Mouse (Mus musculus): ENCODE results near the gene Ankrd28.
"Not testable (repeated sequence)": the region's sequence is repeated elsewhere in the genome, so short reads cannot be mapped to it uniquely, and the experiment has no call there.

Gene Ankrd28

DNA sequence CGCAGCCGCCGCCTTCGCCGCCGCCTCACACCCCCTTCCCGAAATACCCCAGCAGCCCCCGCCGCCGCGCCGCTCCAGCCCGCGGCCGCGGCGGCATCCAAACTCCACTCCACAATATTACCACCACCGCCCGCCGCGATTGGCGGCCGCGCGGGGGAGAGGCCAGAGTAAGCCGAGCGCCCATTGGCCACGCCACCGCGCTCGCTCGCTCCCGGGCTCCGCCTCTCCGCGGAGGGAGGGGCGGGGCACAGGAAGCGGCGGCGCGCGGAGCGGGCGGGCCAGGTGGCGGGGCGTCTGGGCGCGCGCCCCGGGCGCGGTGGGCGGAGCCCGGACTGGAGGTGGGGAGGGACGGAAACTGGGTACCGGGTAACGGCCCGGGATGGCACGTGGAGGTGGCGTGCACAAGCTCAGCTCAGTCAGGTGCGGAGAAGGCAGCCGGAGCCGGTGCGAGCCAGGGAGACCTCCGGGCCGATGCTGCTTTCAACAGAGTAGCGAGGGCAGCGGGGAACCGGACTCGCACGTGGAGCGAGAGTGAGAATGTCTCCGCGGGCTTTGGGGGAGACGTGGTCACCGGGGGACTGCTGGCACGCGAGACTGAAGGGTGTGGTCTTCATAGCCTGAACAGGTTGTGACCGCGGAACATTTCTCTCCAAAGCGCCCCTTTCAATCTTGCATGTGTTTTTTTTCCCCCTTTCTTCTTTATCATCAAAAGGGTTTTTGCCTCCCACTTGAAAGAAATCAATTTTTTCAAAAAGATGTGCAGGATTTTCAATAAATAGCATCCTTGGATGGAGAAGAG lies at the start of gene Ankrd28:
Gene Ankrd28, minus strand, starts transcription at position 81 of the 799 bp plus-strand sequence.
- DNase-seq (ENCODE audit: low read depth, low spot score) = peak; percentile 90

DNA sequence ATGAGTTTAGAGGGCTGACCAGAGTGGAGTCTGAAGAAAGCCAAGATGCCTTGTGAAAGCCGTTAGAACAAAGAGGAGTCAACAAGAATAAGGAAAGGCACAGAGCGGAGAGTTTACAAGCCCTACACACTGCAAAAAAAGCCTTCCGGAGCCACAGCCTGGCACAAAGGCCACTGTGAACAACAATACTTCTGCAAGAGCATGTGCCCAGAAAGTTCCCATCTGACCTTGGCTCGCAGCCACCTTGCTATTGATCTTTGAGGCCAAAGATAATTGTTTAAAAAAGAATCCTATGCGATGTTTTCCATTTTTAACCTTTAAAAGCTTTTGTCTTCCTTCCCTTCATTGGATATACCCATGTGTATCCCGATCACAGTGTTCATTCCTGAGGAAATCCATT lies 49.0 kb upstream of the Ankrd28 start:
- no peak for DNase-seq (ENCODE audit: low read depth, low spot score)

DNA sequence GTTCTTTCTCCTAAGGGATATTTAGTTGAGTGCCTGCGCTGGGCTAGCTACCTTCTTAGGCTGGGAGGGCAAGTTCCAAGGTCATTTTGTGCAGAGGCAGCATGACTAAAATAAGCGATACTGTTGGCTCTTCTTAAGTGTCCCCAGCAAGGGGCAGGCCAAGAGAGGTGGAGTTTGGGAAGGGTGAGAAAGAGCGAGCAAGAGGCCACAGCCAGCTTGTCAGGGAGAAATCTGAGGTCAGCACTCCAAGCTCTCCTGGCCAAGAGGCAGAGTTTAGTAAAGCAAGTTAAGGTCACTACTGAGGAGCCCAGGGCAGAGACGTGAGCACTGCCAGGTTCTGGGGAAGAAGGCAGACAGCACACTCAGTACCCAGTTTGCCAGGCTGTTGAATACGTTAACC lies 41.7 kb upstream of the Ankrd28 start:
- DNase-seq (ENCODE audit: low read depth, low spot score) = no peak

DNA sequence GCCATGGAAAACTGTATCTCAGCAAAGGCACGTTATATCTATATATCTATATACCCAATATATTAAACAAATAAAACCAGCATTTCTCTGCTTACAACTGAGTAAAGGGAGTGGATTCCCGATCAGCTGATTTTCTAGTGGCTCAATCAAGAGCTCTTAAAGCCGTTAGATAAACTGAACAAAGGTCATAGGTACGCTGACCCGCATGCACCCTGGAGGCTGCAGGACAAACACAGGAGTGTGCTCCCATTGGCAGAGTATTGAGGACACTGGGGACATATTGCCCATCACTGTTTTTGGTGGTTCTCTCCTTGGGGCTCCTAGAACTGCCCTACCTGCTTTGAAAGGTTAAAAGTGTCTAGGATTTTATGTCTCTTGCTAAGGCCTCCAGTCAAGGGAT lies 40.0 kb upstream of the Ankrd28 start:
- no peak for DNase-seq (ENCODE audit: low read depth, low spot score)

DNA sequence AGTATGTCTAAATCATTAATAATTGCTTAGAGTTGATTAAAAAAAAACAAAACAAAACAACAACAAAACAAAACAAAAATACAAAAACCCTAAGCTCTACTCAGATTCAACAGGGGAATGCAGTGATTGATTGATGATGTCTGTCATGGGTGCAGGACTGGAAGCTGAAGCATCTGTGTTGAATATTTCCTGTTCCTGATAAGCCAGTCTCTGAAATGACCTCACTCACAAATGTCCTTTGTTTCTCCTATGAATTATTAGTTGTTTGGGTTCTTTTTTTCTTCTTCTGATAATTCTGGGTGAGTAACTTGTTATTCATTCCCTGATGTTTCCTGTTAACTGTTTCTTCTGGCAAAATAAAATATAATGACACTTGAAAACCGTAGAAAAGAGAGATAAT lies 38.1 kb upstream of the Ankrd28 start:
- DNase-seq (ENCODE audit: low read depth, low spot score) = no peak

DNA sequence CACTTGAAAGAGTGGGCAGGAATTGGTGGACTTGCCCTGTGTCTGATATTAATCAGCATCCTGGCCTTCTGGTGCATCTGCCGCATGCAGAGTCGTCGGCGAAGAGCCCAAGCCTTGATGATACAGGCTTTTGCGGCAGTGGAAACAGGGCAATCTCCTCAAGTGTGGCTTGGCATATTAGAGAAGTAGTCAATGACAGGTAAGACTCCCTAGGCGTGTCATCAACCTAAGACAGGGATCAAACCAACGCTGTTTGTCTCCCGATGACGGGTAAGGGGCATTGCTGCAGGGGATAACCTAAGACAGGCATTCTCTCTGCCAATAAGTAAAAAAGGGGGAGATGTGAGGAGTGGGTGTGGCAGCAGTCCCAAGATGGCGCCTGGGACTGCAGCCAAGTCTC lies 35.9 kb upstream of the Ankrd28 start:
- not testable (repeated sequence) for DNase-seq (ENCODE audit: low read depth, low spot score)

DNA sequence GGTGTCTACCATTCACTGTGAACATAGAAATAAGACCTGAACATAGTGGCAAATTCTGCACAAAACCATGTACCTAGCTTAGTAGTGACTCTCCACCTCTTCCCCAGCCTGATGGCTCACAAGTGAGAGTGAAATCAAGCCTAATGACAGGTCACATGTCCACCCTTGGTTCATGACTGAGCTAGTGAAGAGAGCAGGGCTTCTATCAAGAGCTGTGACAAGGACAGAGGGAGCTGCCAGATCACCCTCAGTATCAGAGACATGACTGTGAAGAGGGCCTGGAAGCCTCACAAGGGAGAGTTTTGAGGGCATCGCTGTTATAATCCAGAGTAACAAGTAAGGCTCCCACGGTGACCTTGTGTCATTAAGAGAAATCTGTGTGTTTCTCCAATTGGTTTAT lies 28.2 kb upstream of the Ankrd28 start:
- no peak for DNase-seq (ENCODE audit: low read depth, low spot score)

DNA sequence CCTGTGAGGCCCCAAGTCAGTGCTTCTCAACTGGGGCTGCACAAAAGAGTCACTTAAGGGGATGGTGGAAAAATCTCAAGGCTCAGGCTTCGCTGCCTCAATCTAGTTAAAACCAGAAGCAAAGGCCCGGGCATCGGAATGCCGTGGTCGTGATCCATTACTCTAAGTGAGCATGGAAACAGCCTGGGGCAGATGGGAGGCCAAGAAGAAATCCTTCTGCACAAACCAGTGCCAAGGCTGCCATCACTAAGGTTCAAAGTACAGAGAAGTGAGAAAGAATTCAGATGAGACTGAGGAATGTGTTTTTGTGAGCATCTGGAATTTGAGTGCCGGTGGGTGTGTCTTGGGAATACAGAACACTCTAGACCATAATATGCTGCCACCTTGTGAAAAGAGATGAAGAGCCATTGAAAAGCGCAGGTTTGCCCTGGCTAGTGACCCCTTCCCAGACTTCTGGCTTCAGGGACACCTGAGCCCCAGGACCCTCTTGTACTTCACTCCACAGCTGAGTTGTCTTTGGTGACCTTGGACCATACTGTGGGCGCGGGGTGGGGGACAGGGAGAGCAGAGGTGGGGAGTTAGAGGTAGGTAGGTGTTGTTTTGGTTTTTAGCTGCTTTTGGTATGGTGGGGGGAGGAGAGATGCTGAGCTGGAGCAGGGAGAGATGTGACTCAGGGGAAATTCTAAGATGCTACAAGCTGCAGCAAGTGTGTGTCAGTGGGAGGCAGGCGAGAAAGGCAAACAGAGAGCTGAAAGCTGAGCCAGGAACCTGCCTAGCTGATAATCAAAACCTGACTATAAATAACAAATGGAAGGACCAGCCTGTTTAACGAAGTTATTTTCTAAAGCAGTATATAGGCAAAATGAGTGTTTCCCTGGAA lies 26.9 kb upstream of the Ankrd28 start:
- DNase-seq (ENCODE audit: low read depth, low spot score) = no peak

DNA sequence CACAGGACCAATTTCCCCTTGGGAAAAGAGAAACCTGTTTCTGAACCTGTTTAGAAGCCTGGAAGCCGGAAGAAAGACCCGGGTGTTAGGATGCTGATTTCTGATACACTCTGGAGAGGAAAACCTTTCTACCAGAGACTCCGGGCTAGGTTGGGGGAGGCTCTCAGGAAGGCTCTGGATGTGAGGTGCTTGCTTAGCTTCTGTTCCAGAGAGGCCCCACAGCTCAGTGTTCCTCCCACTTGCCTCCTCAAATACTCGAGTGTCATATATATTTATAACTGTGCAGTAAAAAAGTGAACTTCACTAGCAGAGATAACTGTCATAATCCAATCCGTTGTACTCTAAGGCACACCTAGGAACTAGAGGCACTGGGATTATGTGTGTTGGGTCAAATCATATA lies 25.6 kb upstream of the Ankrd28 start:
- no peak for DNase-seq (ENCODE audit: low read depth, low spot score)

DNA sequence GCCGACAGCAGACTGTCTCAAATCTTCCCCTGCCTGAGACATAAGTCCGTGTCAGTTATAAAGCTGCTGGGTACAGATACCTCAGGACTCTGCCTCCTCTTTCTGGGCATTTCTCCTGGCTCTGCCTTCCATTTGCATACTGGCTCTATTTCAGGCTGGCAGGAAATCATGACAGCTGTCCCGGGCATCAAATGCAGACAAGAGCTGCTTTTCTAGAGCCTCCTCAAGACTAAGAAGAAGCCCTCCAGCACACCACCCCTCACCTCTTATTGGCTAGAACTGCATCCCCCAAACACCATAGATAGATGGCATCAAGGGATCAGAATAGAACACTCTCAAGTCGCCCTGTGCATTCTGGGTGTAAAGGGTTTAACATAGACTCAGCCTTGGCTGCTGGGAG lies 24.2 kb upstream of the Ankrd28 start:
- no peak for DNase-seq (ENCODE audit: low read depth, low spot score)

DNA sequence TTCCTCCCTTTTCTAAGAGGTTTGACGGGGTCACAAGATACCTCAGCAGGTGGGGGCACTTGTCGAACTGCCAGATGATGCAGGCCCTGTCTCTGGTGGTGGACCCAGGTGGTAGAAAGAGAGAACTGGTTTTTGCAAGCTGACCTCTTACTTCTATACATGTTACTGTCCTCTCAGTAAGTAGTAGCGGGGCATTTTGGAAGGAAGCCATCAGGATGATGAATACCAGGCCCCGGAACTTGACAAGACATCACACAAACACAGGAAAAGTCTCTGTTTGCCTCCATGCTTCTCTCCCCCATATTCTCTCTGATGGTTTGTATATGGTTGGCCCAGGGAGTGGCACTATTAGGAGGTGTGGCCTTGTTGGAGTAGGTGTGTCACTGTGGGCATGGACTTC lies 13.1 kb upstream of the Ankrd28 start:
- no peak for DNase-seq (ENCODE audit: low read depth, low spot score)

DNA sequence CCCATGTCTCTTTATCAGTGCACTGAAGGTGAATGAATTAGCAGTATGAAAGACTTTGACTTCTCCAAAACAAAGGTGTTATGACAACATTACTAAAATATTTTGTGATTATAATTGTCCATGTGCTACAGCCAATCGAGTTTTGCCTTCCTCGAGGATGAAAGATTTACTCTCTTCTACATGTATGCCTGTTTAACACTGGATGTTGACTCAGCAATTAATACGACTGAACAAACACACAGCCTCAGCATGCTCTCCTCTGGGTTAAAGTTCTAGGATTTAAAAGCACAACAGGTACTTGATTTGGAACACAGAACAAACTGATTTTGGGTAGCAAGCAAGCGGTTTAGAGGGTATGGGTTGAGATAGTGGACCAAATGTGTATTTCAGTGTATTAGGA lies 1.6 kb upstream of the Ankrd28 start:
- no peak for DNase-seq (ENCODE audit: low read depth, low spot score)

DNA sequence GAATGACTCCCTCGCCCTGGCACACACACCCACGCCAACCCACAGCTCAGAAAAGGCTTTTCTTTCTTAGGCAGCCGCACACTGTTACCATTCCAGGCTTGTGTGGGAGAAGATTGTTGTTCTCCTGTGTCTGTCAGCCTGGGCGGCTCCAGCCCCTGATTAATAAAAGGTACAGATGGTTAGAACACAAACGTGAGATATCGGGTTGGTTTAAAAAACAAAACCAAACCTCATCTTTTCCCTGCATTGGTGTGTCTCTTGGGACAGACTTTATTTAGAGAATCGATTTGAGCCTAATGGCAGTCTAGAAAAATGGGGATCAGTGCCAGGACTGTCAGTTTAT lies 890 bp upstream of the Ankrd28 start:
- peak; percentile 9 for DNase-seq (ENCODE audit: low read depth, low spot score)

DNA sequence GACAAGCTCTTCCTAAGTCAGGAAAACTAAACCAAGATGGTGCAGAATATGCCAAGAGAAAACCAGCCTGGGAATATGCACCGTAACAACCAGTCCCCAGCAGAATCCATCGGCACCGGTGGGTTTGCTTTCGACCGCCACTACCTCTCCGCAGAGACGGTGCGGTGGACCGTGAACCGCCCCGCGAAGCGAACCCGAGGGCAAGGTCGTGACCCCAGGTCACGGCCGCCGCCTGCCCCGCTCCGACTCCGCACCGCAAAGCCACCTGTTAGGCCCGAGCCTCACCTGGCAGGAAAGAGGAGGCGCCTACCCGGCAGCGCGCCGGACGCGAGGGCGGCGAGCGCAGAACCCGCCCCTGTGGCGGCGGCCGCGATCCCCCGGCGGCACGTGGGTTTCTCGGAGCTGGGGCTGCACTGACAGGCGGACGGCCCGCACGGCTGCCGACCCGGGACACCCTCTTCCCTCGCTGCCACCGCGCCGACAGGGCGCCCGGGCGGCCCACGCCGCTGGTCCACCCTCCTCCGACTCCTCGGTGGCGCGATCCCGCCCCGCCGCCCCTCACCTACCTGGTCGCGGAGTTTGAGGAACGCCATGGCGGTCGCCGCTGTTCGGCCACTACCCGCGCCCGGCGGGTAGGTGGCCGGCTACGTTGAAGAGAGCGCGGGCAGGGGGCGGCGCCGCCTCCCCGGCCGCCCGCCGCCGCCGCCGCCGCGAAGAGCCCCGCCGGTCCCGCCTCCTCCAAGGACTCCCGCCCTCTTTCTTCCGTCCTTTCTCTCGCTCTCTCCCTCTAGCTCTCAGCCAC lies 489 bp downstream of the Ankrd28 start:
- DNase-seq (ENCODE audit: low read depth, low spot score) = peak; percentile 27

DNA sequence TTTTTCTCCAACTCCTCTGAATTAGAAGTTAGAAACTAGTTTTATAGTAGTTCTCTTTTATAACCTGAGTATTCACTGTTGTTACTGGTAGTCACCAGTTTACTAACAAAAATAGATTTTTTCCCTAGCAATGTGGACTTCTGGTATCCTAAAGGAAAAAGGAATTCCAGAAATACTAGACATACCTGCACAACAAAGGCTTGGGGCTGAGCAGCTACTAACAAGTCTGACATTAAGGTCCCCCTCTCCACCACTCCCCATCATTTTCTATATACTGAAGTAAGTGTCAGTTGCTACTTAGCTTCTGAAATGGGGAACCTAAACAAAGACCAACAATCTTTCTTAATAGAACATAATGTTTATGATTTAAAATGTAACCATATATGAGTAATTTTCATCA lies 3.2 kb downstream of the Ankrd28 start:
- no peak for DNase-seq (ENCODE audit: low read depth, low spot score)

DNA sequence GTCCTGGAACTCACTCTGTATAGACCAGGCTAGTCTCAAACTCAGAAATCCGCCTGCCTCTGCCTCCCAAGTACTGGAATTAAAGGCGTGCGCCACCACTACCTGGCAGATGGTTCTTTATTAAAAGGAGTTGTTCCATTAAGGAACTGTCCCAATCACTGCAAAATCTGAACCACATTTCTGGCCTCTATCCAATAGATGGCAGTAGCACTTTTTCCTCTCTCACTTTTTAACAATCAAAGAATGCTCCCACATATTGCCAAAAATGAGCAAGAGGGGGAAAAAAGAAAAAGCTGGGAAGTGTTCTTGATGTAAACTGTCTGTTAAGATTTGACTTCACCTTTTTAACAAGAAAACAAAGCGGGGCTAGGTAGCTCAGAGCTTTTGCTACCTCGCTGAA lies 20.5 kb downstream of the Ankrd28 start:
- no peak for DNase-seq (ENCODE audit: low read depth, low spot score)

DNA sequence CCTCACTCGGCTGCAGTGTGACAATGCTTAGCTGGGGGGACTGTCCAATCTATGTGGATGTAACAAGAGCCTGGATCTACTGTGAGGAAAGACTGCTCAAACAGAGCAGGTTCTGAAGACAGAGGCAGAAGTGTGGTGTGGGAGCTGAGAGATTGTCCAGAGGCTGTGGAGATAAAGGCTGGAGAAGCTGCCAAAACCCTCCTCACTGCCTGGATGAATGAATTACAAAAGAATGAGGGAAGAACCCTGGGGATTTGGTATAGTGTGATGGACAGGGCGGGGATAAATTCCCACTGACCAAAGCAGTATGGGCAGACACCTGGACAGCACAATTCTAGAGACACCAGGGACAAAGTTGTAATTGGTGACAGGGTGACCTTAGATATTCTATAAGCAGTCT lies 26.7 kb downstream of the Ankrd28 start:
- no peak for DNase-seq (ENCODE audit: low read depth, low spot score)

DNA sequence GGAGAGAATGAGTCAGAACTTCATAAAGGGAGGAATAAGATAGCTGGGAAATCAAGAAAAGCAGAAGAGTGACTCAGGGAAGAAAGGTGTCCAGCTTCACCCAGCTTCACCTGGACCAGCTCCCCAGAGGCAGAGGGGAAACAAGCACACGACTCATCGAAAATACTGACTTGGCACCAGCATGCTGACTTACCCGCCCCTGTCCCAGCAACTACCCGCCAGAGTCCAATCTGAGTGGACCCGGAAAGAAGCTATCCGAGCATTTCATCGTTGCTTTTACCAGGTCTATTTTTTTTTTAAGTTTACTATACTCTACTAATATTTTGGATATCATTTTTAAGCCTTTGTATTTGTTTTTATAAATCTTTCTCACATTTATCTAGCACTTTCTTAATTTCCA lies 29.5 kb downstream of the Ankrd28 start:
- DNase-seq (ENCODE audit: low read depth, low spot score) = no peak

DNA sequence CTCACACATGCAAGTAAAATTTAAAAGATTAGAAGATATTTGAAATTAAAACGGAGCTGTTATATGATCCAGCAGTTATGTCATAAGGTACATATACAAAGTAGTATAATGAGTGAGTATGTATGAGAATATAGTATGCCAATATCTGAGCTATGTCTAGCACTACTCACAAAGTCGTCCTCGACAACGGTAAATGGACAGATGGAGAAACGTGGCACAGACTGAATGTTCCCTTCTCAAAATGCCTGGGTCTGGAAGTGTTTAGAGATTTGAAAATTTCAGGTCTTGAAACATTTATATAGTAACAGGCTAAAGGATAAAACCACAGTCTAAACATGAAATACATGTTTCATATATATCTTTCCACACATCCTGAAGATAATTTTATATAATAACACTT lies 30.0 kb downstream of the Ankrd28 start:
- no peak for DNase-seq (ENCODE audit: low read depth, low spot score)

DNA sequence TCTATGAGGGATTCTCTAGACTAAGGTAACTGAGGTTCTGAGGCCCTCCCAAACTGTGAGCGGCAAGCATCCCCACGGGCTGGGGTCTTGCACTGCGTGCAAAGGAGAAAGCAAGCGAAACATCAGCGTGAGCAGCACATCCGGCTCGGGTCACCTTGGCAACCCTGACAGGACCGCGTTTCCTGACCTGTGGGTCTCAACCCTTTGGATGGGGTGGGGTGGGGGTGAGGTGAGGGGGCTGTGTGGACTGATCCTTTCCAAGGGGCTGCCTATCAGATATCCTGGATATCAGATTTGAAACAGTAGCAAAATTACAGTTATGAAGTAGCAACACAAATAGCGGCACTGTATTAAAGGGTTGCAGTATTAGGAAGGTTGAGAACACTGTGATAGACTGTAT lies 31.5 kb downstream of the Ankrd28 start:
- DNase-seq (ENCODE audit: low read depth, low spot score) = no peak

DNA sequence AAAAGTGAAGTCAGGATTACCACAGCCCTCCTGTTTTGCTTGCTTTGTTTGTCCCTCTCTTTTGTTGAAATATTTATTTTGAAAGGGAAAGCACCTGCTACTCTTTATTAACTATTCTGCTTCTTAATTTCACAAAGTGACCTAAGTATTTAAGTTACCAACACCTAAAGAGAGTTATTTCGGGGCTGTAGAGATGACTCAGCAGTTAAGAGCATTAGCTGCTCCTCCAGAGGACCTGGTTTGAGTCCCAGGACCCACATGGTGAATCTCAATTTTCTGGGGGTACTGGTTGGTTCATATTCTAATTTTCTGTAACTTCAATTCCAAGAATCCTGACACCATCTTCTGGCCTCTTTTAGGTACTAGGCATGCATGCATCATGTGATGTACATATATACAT lies 34.9 kb downstream of the Ankrd28 start:
- DNase-seq (ENCODE audit: low read depth, low spot score) = no peak

DNA sequence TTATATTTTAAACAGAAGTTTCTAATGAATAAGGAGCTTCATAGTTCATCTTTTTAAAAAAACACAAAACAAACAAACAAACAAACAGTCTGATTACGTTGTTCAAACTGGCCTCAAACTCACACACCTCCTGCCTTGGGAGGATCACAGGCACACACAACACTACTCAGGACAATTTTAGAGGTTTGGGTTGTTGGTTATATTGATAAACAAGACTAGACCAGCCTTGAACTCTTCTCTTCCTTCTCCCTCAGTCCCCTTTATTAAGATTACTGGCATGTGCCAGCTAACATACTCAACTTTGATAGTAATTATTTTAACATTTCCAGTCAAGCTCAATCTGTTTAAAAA lies 35.7 kb downstream of the Ankrd28 start:
- DNase-seq (ENCODE audit: low read depth, low spot score) = no peak

Data from embryo, embryonic 11.5 days (tissue).